Mouse (Mus musculus): Measurements from ENCODE around the gene Slc27a1.

GRCm38 (mm10) chr8:71628396-71629095 lies 59.9 kb downstream of the Slc27a1 start:
- TF ChIP-seq POLR2A (IDR thresholded peaks at IDR 0.05; ENCODE audit: control insufficient read depth in 1 of 2, insufficient read depth in 1 of 2, low read depth in 1 of 2, low read length in 2 of 2, poor library complexity in 1 of 2) (no peak), TAL1 (IDR thresholded peaks at IDR 0.05; ENCODE audit: low read length) (no peak), POLR2AphosphoS2 (IDR thresholded peaks at IDR 0.05; ENCODE audit: low read length) (no peak), ZMIZ1 (IDR thresholded peaks at IDR 0.05; ENCODE audit: low read depth, low read length) (no peak), MAFK (IDR thresholded peaks at IDR 0.05; ENCODE audit: borderline replicate concordance, low read depth, low read length) (no peak), EP300 (IDR thresholded peaks at IDR 0.05; ENCODE audit: low read depth in 1 of 2, low read length in 2 of 2) (no peak), CTCF (IDR thresholded peaks at IDR 0.05 in 2 of 3, conservative IDR thresholded peaks at IDR 0.05 in 1 of 3; ENCODE audit: control insufficient read depth in 1 of 3, insufficient read depth in 1 of 3, low read depth in 2 of 3, low read length in 3 of 3, poor library complexity in 1 of 3, severe bottlenecking in 1 of 3) (no peak), MAZ (IDR thresholded peaks at IDR 0.05; ENCODE audit: low read depth, low read length) (no peak)

All from MEL (cell line).